In the genomic region with DNA sequence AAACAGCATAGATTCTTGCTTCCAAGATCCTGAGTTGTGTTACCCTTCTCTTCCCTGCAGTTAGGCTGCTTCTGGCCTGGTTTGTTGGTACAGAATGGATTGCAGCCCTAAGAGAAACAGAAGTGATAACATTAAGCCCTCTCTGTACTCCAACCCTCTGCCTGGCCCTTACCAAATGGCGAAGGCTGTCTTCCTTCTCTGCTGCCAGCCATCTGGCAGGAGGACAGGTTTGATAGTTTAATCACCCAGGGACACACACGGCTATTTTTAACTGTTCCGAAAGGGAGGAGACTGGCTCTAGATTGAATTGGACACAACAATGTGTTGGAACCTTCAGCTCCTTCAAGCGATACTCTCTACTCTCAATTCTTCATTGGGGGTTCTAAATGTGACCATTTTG, we compare ENCODE assay signal across 13 mouse cellular contexts. TPM values are rescaled to one million over a fixed set of nuclear protein-coding genes. Genes with fewer than 3 reads are reported as not detected.
A peak's percentile ranks its signal among the peaks of the same experiment; 100 is the strongest.
DNase-seq lines count a peak whose midpoint lies in the region; ATAC-seq lines count a peak whose summit lies in the region.
"Had no signal": no experiment of that assay in that cellular context is flagged by ENCODE, and none has a peak within 500 bp of the region (broad histone marks: within the 10 kb centered on the region; RNA-seq: fewer than 3 reads in every experiment).

No protein-coding gene starts in this region.

- peak overlapping the region; percentile 64 to 90 for H3K27ac ChIP-seq in heart, embryonic 14.5 days (replicated peaks in 1 of 2; ENCODE audit: control insufficient read depth in 1 of 2, insufficient read depth in 1 of 2, low read depth in 2 of 2, low read length in 2 of 2)
- H3K27ac ChIP-seq: hindbrain, embryonic 10.5 days; midbrain, embryonic 12.5 days had no signal

- peak overlapping the region; percentile 1 for H3K4me2 ChIP-seq in heart, embryonic 14.5 days (ENCODE audit: low read length)
- H3K4me2 ChIP-seq: midbrain, embryonic 12.5 days had no signal

- ATAC-seq in heart, embryonic 14.5 days (ENCODE audit: insufficient number of reproducible peaks, insufficient read depth, low FRiP score, low read depth), result peak; percentile 48; the same call in 1 of the 2 replicates
- peak; percentile 98 for ATAC-seq in megakaryocyte-erythroid progenitor cell, adult 5-6 weeks (replicated peaks; ENCODE audit: low FRiP score, low TSS enrichment, poor library complexity, severe bottlenecking)

- no peak overlapping the region for H3K9ac ChIP-seq in heart, embryonic 14.5 days (ENCODE audit: low read length)
- H3K9ac ChIP-seq: midbrain, embryonic 12.5 days had no signal

- intact Hi-C loops in left cerebral cortex, postnatal 4 days (cut with DNase I), result no loop called here
- intact Hi-C loops in left cerebral cortex, postnatal 10 days (cut with DNase I), result no loop called here

- H3K4me1 ChIP-seq in heart, embryonic 14.5 days (ENCODE audit: control insufficient read depth in 2 of 2, insufficient read depth in 2 of 2, low read length in 2 of 2), result peaks cover 5 to 25% of the 10 kb centered on the region in 2 experiments
- H3K4me1 ChIP-seq: hindbrain, embryonic 10.5 days; midbrain, embryonic 12.5 days had no signal

- H3K27me3 ChIP-seq in heart, embryonic 14.5 days (ENCODE audit: control insufficient read depth, insufficient read depth, low read length), result no peaks in the 10 kb centered on the region

- peaks cover 69% of the 10 kb centered on the region for H3K36me3 ChIP-seq in heart, embryonic 14.5 days (ENCODE audit: control insufficient read depth, insufficient read depth, low read length)
- H3K36me3 ChIP-seq: hindbrain, embryonic 10.5 days; midbrain, embryonic 12.5 days had no signal

- peak; percentile 68 for DNase-seq in gastrocnemius, adult 18-20 months (ENCODE audit: low spot score)
- no peak for DNase-seq in gastrocnemius, postnatal 4 days (ENCODE audit: low spot score in 2 of 2)
- DNase-seq in cerebellum, postnatal 36 days, result peak; percentile 66 to 71
- no peak for DNase-seq in left cerebral cortex, postnatal 4 days
- no peak for DNase-seq in left cerebral cortex, postnatal 10 days (ENCODE audit: extremely low spot score in 1 of 2, low spot score in 2 of 2)
- no peak for DNase-seq in thymus, postnatal 36 days
- DNase-seq: kidney, postnatal 25 days had no signal

- H3K4me3 ChIP-seq in heart, embryonic 14.5 days (ENCODE audit: control insufficient read depth in 1 of 2, insufficient read depth in 1 of 2, low read depth in 1 of 2, low read length in 2 of 2), result no peak overlapping the region
- H3K4me3 ChIP-seq: erythroblast, embryonic 14.5 days; hindbrain, embryonic 10.5 days; midbrain, embryonic 12.5 days had no signal

- 14% methylated on average over 4 of the region's 4 CpGs for WGBS in heart, embryonic 14.5 days

- H3K9me3 ChIP-seq in heart, embryonic 14.5 days (ENCODE audit: control insufficient read depth, low read length), result no peaks in the 10 kb centered on the region
- H3K9me3 ChIP-seq: hindbrain, embryonic 10.5 days; midbrain, embryonic 12.5 days had no signal

RNA-seq across cellular contexts. Expression of gene Strip2, which starts 6.7 kb away (rescaled TPM):
- total RNA-seq in gastrocnemius, adult 18-20 months (2021), result 1 to 10 TPM; 1.1 to 1.2 TPM
- total RNA-seq in gastrocnemius, postnatal 4 days (2021), result 10 to 100 TPM; 10.3 to 10.9 TPM
- 67.0 and 78.5 TPM in 2 replicates for polyA plus RNA-seq in heart, embryonic 14.5 days (2014; fragmentation: Nextera tagmentation; extraction: Ambion mirVana)
- total RNA-seq in megakaryocyte-erythroid progenitor cell, adult 5-6 weeks (2014; fragmentation: Nextera tagmentation), result 0.48 and 0.82 TPM in 2 replicates
- total RNA-seq in megakaryocyte-erythroid progenitor cell, adult 5-6 weeks (2017), result 1.2 TPM in 1 of 2 replicates, not detected in the other
- 1 to 10 TPM; 5.2 to 6.1 TPM for total RNA-seq in left cerebral cortex, postnatal 4 days (2021)
- 10 to 100 TPM in 1 of 2 experiments, 1 to 10 TPM in 1; 9.6 to 13.1 TPM for total RNA-seq in left cerebral cortex, postnatal 10 days (2021)
- total RNA-seq: neutrophil, adult 5-6 weeks had no signal

Comparison
In these comparisons a context has a peak if more than half of its experiments do, and no peak if none do; other contexts are left out.
1. DNase-seq: peak in gastrocnemius, adult 18-20 months (single experiment) and cerebellum, postnatal 36 days (2 of 2); none in gastrocnemius, postnatal 4 days (0 of 2), left cerebral cortex, postnatal 4 days (single experiment), left cerebral cortex, postnatal 10 days (0 of 2) and thymus, postnatal 36 days (0 of 2).